Mouse (Mus musculus) hindbrain, embryonic 10.5 days (tissue): Measurements from ENCODE around the gene Sec14l5. TPM values are rescaled to one million over a fixed set of nuclear protein-coding genes. Genes with fewer than 3 reads are reported as not detected.

ENCODE experiments used
- DNase-seq: peaks from one replicate; pipeline ENCODE4 v3.0.0-alpha.2; 2017; ENCODE audit warnings: low spot score
- H3K27ac ChIP-seq: fragments of 300-500 bp; sonication (generic); 2 replicates; pipeline ENCODE4 v1.5.1; 2016; ENCODE audit warnings: mild to moderate bottlenecking, moderate library complexity
- H3K27me3 ChIP-seq: fragments of 300-500 bp; sonication (generic); 2 replicates; pipeline ENCODE4 v1.6.1; 2016; ENCODE audit warnings: mild to moderate bottlenecking; ENCODE audit not compliant: poor library complexity, insufficient read depth, severe bottlenecking
- H3K36me3 ChIP-seq: fragments of 300-500 bp; sonication (generic); 2 replicates; pipeline ENCODE4 v1.6.1; 2016; ENCODE audit warnings: mild to moderate bottlenecking, moderate library complexity
- H3K4me1 ChIP-seq: fragments of 300-500 bp; sonication (generic); replicated peaks from 2 replicates; pipeline ENCODE4 v1.6.1; 2016; ENCODE audit warnings: mild to moderate bottlenecking
- H3K4me3 ChIP-seq: fragments of 300-500 bp; sonication (generic); 2 replicates; pipeline ENCODE4 v1.5.1; 2016; ENCODE audit warnings: mild to moderate bottlenecking, moderate library complexity
- H3K9me3 ChIP-seq: fragments of 300-500 bp; sonication (generic); 2 replicates; pipeline ENCODE4 v1.6.1; 2016; ENCODE audit warnings: mild to moderate bottlenecking, moderate library complexity
- WGBS: fragments of 180-500 bp; shearing (Covaris S2); methylation state at CpG from one replicate; pipeline ENCODE4 v1.1.7; 2016; 5-methylcytosine and 5-hydroxymethylcytosine counted together
- polyA plus RNA-seq: library from polyadenylated mRNA; unstranded; fragments of >200 nt; fragmentation: Nextera tagmentation; extraction: Ambion mirVana; gene quantifications from 2 replicates; pipeline ENCODE4 v1.2.1, GENCODE M21; 2016

Gene Sec14l5
- polyA plus RNA-seq, 1 experiment from 2014 or later, result 0.78 TPM

DNA sequence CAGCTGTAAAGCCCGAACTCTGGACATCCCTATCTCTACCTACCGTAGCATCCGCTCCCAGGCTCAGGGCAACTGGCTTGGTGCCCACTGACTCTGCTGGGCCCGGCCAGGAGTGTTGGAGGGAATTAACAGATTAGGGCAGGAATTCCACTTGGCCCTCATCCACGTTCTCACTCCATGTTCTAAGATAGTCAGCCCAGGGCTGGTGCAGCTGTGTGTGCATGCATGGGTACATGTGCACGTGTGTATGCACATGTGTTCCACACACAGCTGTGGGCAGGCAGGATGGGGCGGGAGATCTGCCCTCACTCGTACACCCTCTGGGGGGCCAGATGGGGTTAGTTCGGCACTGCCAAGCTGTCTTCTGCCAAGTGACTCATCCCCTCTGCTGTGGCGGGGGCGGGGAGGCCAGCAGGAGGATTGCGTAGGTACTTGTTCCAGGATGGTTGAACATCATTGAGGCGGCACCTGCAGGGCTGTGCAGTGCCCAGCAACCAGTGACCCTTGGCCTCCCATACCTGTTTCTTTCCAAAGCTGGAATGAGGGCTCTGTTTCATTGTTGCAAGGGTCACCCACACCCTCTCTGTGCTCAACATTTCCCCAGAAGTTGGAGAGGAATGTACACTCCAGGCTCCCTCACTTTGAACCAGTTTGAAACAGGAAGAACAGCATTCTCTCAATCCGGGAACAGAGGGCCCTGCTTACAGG lies 12.1 kb upstream of the Sec14l5 start:
- WGBS, result 83% methylated on average over 14 of the region's 14 CpGs
- Histone ChIP-seq H3K27ac (no peak overlapping the region), H3K9me3 (no peaks in the 10 kb centered on the region), H3K36me3 (no peaks in the 10 kb centered on the region), H3K4me3 (no peak overlapping the region), H3K27me3 (peaks cover 66% of the 10 kb centered on the region), H3K4me1 (peaks cover 41% of the 10 kb centered on the region)
- DNase-seq, result no peak

DNA sequence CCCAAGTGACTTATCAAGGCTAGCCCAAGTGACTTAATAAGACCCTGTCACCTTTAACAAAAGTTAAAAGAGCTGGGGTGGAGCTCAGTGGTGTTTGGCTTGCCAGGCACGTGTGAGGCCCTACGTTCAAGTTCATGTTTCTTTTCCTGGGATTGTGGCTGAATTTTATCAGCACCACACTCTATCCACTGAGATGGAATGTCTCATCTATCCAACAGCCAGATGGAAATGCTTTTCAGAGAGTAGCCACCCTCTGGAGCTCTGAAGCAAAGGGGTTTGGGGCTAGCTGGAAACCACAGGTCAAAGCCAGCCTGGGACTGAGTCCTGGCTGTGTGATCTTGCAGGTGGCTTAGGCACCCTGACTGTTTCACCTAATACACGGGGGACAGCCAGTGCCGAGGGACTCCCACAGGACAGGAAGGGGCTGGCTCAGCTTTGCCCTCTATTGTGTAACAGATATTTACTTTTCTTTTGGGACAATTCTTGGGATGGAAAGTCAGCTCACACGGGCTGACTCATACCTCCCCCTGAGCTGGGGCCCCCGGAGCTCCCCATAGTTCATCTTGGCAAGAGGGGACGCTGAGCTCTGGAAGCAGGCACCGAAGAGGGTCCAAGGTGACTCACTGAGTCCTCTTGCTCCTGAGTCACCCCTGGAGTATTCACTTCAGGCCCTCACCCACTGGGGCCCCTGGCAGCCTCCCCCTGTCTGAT lies 11.2 kb upstream of the Sec14l5 start:
- peaks cover 56% of the 10 kb centered on the region for H3K27me3 ChIP-seq
- no peaks in the 10 kb centered on the region for H3K9me3 ChIP-seq
- peaks cover 42% of the 10 kb centered on the region for H3K4me1 ChIP-seq
- H3K4me3 ChIP-seq, result no peak overlapping the region
- H3K27ac ChIP-seq, result no peak overlapping the region
- no peaks in the 10 kb centered on the region for H3K36me3 ChIP-seq
- DNase-seq, result no peak
- WGBS, result 79% methylated on average over 8 of the region's 8 CpGs

DNA sequence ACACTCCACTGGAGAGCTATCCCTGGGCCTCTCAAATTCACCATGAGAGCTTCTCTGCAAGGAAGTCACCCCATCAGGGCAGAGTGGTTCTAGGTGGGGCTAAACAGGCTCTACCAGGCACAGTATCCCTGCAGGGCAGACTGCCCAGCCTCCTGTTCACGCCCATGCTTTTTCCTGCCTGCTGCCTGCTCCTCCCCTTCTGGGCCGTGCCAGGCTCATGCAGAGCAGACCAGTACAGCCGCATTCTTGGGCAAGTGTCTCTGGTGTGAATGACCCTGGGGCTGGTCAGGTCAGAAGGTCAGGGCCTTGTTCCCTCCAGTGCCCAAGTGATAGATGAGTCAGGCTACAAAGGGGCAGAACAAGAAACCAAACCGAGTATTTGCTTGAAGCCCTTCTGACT lies 10.4 kb upstream of the Sec14l5 start:
- no peak overlapping the region for H3K4me3 ChIP-seq
- H3K36me3 ChIP-seq, result no peaks in the 10 kb centered on the region
- H3K4me1 ChIP-seq, result peaks cover 38% of the 10 kb centered on the region
- DNase-seq, result peak; percentile 33
- H3K27me3 ChIP-seq, result peaks cover 48% of the 10 kb centered on the region
- H3K27ac ChIP-seq, result 0 out of 2 replicates have a peak overlapping the region, but pooled peaks have one; percentile 5
- H3K9me3 ChIP-seq, result no peaks in the 10 kb centered on the region
- 9% methylated on average over 4 of the region's 4 CpGs for WGBS

DNA sequence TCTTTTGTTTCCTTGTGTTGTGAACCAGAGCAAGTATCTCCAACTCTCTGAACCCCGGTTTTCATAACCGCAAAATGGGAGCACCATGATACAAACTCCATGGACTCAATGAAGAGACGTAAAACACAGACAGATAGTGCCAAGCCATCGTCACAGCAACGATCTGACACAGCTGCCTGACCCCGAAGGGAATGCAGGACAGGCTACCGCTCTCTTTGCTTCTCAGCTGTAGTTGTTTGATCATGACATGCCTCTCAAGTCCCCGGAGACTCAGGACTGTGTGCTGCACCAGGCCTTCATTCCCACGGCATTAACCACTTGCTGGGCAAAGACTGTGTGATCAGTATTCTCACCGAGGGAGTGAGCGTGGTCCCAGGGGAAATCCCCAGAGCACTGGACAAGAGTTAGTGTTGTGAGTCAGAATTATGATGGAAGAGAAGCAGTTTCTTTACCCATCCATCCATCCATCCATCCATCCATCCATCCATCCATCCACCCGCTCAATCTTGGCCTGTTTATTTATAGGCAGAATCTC lies 9.8 kb upstream of the Sec14l5 start:
- WGBS, result 58% methylated on average over 12 of the region's 12 CpGs

GRCm38 (mm10) chr16:5139741-5140140 lies 7.2 kb upstream of the Sec14l5 start:
- 51% methylated on average over 4 of the region's 4 CpGs for WGBS
- no peak overlapping the region for H3K4me3 ChIP-seq

More for the DNA sequence above, 9.8 kb upstream of the Sec14l5 start:
- no peak for DNase-seq
- peaks cover 43% of the 10 kb centered on the region for H3K27me3 ChIP-seq
- H3K27ac ChIP-seq, result no peak overlapping the region
- peaks cover 33% of the 10 kb centered on the region for H3K4me1 ChIP-seq
- H3K4me3 ChIP-seq, result no peak overlapping the region
- no peaks in the 10 kb centered on the region for H3K36me3 ChIP-seq
- H3K9me3 ChIP-seq, result no peaks in the 10 kb centered on the region

DNA sequence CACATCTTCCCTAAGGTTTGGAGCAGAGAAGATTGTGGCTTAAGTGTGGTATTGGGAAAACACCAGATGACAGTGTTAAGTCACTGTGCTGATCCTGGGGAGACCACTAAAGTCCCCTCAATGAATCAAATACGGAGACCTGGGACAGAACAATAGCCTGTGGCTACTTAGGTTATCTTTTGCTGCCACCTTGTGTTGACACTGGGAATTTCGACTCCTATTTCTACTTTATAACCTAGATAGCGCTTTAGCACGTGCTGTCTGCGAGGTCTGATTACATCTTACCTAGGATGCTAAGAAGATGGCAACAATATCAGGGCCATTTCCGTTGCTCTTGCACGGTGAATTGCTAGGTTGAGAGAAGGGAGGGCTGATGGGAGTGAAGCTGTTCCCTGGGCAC lies 1.3 kb upstream of the Sec14l5 start:
- Histone ChIP-seq H3K27me3 (peaks cover 38% of the 10 kb centered on the region), H3K9me3 (no peaks in the 10 kb centered on the region), H3K27ac (no peak overlapping the region), H3K4me1 (peaks cover 22% of the 10 kb centered on the region), H3K36me3 (no peaks in the 10 kb centered on the region), H3K4me3 (peak overlapping the region; percentile 51; the same call in 1 of the 2 replicates)
- peak; percentile 75 for DNase-seq
- WGBS, result 0% methylated on average over 7 of the region's 7 CpGs

More at GRCm38 (mm10) chr16:5139741-5140140, 7.2 kb upstream of the Sec14l5 start:
- Histone ChIP-seq H3K36me3 (no peaks in the 10 kb centered on the region), H3K4me1 (peaks cover 24% of the 10 kb centered on the region), H3K27me3 (peaks cover 17% of the 10 kb centered on the region), H3K9me3 (no peaks in the 10 kb centered on the region), H3K27ac (no peak overlapping the region)
- no peak for DNase-seq

- peak; percentile 85 for DNase-seq
- no peaks in the 10 kb centered on the region for H3K9me3 ChIP-seq
- H3K4me1 ChIP-seq, result peaks cover 24% of the 10 kb centered on the region
- H3K27ac ChIP-seq, result no peak overlapping the region
- H3K27me3 ChIP-seq, result peaks cover 38% of the 10 kb centered on the region
- no peaks in the 10 kb centered on the region for H3K36me3 ChIP-seq
- H3K4me3 ChIP-seq, result peak overlapping the region; percentile 51
- 2% methylated on average over 26 of the region's 26 CpGs for WGBS
Measured at GRCm38 (mm10) chr16:5146367-5147036, 407 bp upstream of the Sec14l5 start.

- H3K9me3 ChIP-seq, result no peaks in the 10 kb centered on the region
- peaks cover 41% of the 10 kb centered on the region for H3K4me1 ChIP-seq
- peaks cover 38% of the 10 kb centered on the region for H3K27me3 ChIP-seq
- DNase-seq, result no peak
- WGBS, result 52% methylated on average over 10 of the region's 10 CpGs
- H3K36me3 ChIP-seq, result no peaks in the 10 kb centered on the region
- H3K4me3 ChIP-seq, result no peak overlapping the region
- H3K27ac ChIP-seq, result no peak overlapping the region
Measured at GRCm38 (mm10) chr16:5150544-5150943, 3.6 kb downstream of the Sec14l5 start.

- DNase-seq, result no peak
- Histone ChIP-seq H3K4me3 (no peak overlapping the region), H3K9me3 (no peaks in the 10 kb centered on the region), H3K4me1 (peaks cover 22% of the 10 kb centered on the region), H3K36me3 (no peaks in the 10 kb centered on the region), H3K27ac (peak overlapping the region; percentile 60; the same call in 1 of the 2 replicates), H3K27me3 (peaks cover 12% of the 10 kb centered on the region)
- 55% methylated on average over 6 of the region's 6 CpGs for WGBS
Measured at GRCm38 (mm10) chr16:5153299-5154026, 6.6 kb downstream of the Sec14l5 start.

- H3K4me3 ChIP-seq, result no peak overlapping the region
Measured at GRCm38 (mm10) chr16:5155014-5155413, 8.1 kb downstream of the Sec14l5 start.

DNA sequence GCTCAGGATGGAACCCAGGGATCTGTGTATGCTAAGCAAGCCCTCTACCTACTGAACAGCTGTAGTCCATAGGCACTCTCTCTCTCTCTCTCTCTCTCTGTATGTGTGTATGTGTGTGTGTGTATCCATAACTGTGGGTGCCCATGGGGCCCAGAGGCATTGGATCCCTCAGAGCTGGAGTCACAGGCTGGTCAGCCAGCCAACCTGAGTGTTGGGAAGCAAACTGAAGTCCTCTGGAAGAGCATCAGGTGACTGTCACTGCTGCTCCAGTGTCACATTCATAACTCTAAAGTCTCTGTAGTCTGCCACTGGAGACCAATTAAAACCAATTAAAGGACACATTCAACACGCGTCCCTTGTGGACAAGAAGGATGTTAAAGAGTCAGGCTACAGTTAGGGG lies 9.6 kb downstream of the Sec14l5 start:
- DNase-seq, result no peak
- Histone ChIP-seq H3K27ac (no peak overlapping the region), H3K27me3 (no peaks in the 10 kb centered on the region), H3K9me3 (no peaks in the 10 kb centered on the region), H3K4me1 (peaks cover 23% of the 10 kb centered on the region), H3K36me3 (no peaks in the 10 kb centered on the region), H3K4me3 (no peak overlapping the region)
- 74% methylated on average over 2 of the region's 2 CpGs for WGBS

More at GRCm38 (mm10) chr16:5155014-5155413, 8.1 kb downstream of the Sec14l5 start:
- no peaks in the 10 kb centered on the region for H3K9me3 ChIP-seq
- H3K27ac ChIP-seq, result no peak overlapping the region
- peaks cover 28% of the 10 kb centered on the region for H3K4me1 ChIP-seq
- H3K27me3 ChIP-seq, result no peaks in the 10 kb centered on the region
- H3K36me3 ChIP-seq, result no peaks in the 10 kb centered on the region
- DNase-seq, result no peak
- WGBS, result 75% methylated on average over 3 of the region's 3 CpGs

DNA sequence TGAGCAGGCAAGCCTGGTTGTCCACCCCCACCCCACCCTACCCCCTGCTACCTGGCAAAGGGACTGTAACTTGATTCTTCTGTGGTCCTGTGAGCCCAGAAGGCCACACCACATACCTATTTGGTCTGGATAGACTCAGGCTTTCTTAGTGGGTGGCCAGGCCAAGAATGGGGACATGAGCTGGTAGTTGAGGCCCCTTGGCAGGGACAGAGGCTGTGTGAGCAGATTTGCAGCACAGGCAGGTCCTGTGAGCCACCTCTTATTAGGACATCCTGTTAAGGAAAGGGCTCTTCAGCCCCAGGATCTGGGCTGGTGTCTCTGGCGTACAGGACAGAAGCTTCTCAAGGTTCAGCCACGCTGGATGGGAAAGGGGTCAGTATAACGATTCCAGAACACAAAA lies 10.2 kb downstream of the Sec14l5 start:
- Histone ChIP-seq H3K4me1 (peaks cover 23% of the 10 kb centered on the region), H3K27me3 (no peaks in the 10 kb centered on the region), H3K9me3 (no peaks in the 10 kb centered on the region), H3K36me3 (no peaks in the 10 kb centered on the region), H3K27ac (no peak overlapping the region), H3K4me3 (no peak overlapping the region)
- no peak for DNase-seq
- WGBS, result 88% methylated on average over 3 of the region's 3 CpGs
